Mouse (Mus musculus): ENCODE data around the gene Vps18.

Gene Vps18

GRCm38 (mm10) chr2:119288270-119288882 is at the start of gene Vps18:
Gene Vps18 (plus strand): TSS chr2:119288740.
- DNase-seq (ENCODE audit: low read depth, low spot score) = peak; percentile 98

GRCm38 (mm10) chr2:119240075-119240818 is 48.3 kb upstream of the Vps18 start:
- peak; percentile 12 for DNase-seq (ENCODE audit: low read depth, low spot score)

GRCm38 (mm10) chr2:119240819-119241186 is 47.7 kb upstream of the Vps18 start:
- no peak for DNase-seq (ENCODE audit: low read depth, low spot score)

- DNase-seq (ENCODE audit: low read depth, low spot score) = no peak
Observed at GRCm38 (mm10) chr2:119242548-119242947, 46.0 kb upstream of the Vps18 start.

GRCm38 (mm10) chr2:119245246-119245645 is 43.3 kb upstream of the Vps18 start:
- DNase-seq (ENCODE audit: low read depth, low spot score) = no peak

- no peak for DNase-seq (ENCODE audit: low read depth, low spot score)
Observed at GRCm38 (mm10) chr2:119247904-119248303, 40.6 kb upstream of the Vps18 start.

- DNase-seq (ENCODE audit: low read depth, low spot score) = peak; percentile 47
Observed at GRCm38 (mm10) chr2:119249592-119250061, 38.9 kb upstream of the Vps18 start.

- no peak for DNase-seq (ENCODE audit: low read depth, low spot score)
Observed at GRCm38 (mm10) chr2:119250377-119250776, 38.2 kb upstream of the Vps18 start.

GRCm38 (mm10) chr2:119250826-119251478 is 37.6 kb upstream of the Vps18 start:
- DNase-seq (ENCODE audit: low read depth, low spot score) = peak; percentile 84

GRCm38 (mm10) chr2:119254976-119255375 is 33.6 kb upstream of the Vps18 start:
- DNase-seq (ENCODE audit: low read depth, low spot score) = no peak

- DNase-seq (ENCODE audit: low read depth, low spot score) = peak; percentile 34
Observed at GRCm38 (mm10) chr2:119260518-119260917, 28.0 kb upstream of the Vps18 start.

GRCm38 (mm10) chr2:119261326-119261725 is 27.2 kb upstream of the Vps18 start:
- no peak for DNase-seq (ENCODE audit: low read depth, low spot score)

GRCm38 (mm10) chr2:119262978-119263377 is 25.6 kb upstream of the Vps18 start:
- no peak for DNase-seq (ENCODE audit: low read depth, low spot score)

GRCm38 (mm10) chr2:119263813-119264212 is 24.7 kb upstream of the Vps18 start:
- DNase-seq (ENCODE audit: low read depth, low spot score) = no peak

- no peak for DNase-seq (ENCODE audit: low read depth, low spot score)
Observed at GRCm38 (mm10) chr2:119270286-119270642, 18.3 kb upstream of the Vps18 start.

GRCm38 (mm10) chr2:119270643-119271331 is 17.8 kb upstream of the Vps18 start, which contains the start of gene Rhov:
Gene Rhov (minus strand): TSS chr2:119271272.
- DNase-seq (ENCODE audit: low read depth, low spot score) = no peak

- no peak for DNase-seq (ENCODE audit: low read depth, low spot score)
Observed at GRCm38 (mm10) chr2:119274126-119274525, 14.4 kb upstream of the Vps18 start.

GRCm38 (mm10) chr2:119276926-119277325 is 11.6 kb upstream of the Vps18 start:
- no peak for DNase-seq (ENCODE audit: low read depth, low spot score)

GRCm38 (mm10) chr2:119277810-119278209 is 10.7 kb upstream of the Vps18 start:
- no peak for DNase-seq (ENCODE audit: low read depth, low spot score)

- no peak for DNase-seq (ENCODE audit: low read depth, low spot score)
Observed at GRCm38 (mm10) chr2:119281899-119282565, 6.5 kb upstream of the Vps18 start.

- DNase-seq (ENCODE audit: low read depth, low spot score) = peak; percentile 23
Observed at GRCm38 (mm10) chr2:119287372-119287771, 1.2 kb upstream of the Vps18 start.
